Mouse (Mus musculus) macrophage (primary cell): Measurements from ENCODE around the gene Padi2. TPM values are rescaled to one million over a fixed set of nuclear protein-coding genes. Genes with fewer than 3 reads are reported as not detected.

Source experiments
- H3K27ac ChIP-seq: fragments of 350-480 bp; formaldehyde crosslinking; 2 replicates; pipeline ENCODE4 v1.9.0; 2021
- H3K36me3 ChIP-seq: fragments of 350-480 bp; formaldehyde crosslinking; 2 replicates; pipeline ENCODE4 v1.9.0; 2021; ENCODE audit errors: inconsistent target
- H3K4me3 ChIP-seq: fragments of 350-480 bp; formaldehyde crosslinking; 2 replicates; pipeline ENCODE4 v1.9.0; 2021; ENCODE audit errors: inconsistent target
- H3K79me2 ChIP-seq: fragments of 350-480 bp; formaldehyde crosslinking; 2 replicates; pipeline ENCODE4 v1.9.0; 2021; ENCODE audit errors: inconsistent target
- WGBS: methylation state at CpG from one replicate; pipeline ENCODE4 v1.1.7; 2026; ENCODE audit warnings: inconsistent platforms; ENCODE audit not compliant: missing documents; 5-methylcytosine and 5-hydroxymethylcytosine counted together
- polyA plus RNA-seq: library from polyadenylated mRNA; stranded (reverse); fragments of 250-400 nt; gene quantifications from 3 replicates; pipeline ENCODE4 v1.2.4, GENCODE M21; 2018; ENCODE audit warnings: inconsistent platforms

Padi2 gene
- polyA plus RNA-seq, 1 experiment from 2014 or later, result 6.9 TPM

GRCm38 (mm10) chr4:140922508-140922907 lies 16.4 kb downstream of the Padi2 start:
- WGBS, result 92% methylated on average over 5 of the region's 5 CpGs
- no peak overlapping the region for H3K27ac ChIP-seq
- H3K36me3 ChIP-seq, result no peaks in the 10 kb centered on the region
- no peak overlapping the region for H3K4me3 ChIP-seq
- no peaks in the 10 kb centered on the region for H3K79me2 ChIP-seq

GRCm38 (mm10) chr4:140925648-140926047 lies 19.5 kb downstream of the Padi2 start:
- Histone ChIP-seq H3K36me3 (no peaks in the 10 kb centered on the region), H3K4me3 (no peak overlapping the region), H3K27ac (no peak overlapping the region), H3K79me2 (no peaks in the 10 kb centered on the region)
- 69% methylated on average over 8 of the region's 8 CpGs for WGBS

- Histone ChIP-seq H3K36me3 (no peaks in the 10 kb centered on the region), H3K4me3 (no peak overlapping the region), H3K27ac (no peak overlapping the region), H3K79me2 (no peaks in the 10 kb centered on the region)
- WGBS, result 96% methylated on average over 9 of the region's 9 CpGs
These were observed 22.2 kb downstream of the Padi2 start for GRCm38 (mm10) chr4:140928349-140928748.

- no peaks in the 10 kb centered on the region for H3K36me3 ChIP-seq
- H3K79me2 ChIP-seq, result no peaks in the 10 kb centered on the region
- H3K4me3 ChIP-seq, result no peak overlapping the region
- no peak overlapping the region for H3K27ac ChIP-seq
- WGBS, result 91% methylated on average over 8 of the region's 8 CpGs
These were observed 23.6 kb downstream of the Padi2 start for GRCm38 (mm10) chr4:140929745-140930144.

DNA sequence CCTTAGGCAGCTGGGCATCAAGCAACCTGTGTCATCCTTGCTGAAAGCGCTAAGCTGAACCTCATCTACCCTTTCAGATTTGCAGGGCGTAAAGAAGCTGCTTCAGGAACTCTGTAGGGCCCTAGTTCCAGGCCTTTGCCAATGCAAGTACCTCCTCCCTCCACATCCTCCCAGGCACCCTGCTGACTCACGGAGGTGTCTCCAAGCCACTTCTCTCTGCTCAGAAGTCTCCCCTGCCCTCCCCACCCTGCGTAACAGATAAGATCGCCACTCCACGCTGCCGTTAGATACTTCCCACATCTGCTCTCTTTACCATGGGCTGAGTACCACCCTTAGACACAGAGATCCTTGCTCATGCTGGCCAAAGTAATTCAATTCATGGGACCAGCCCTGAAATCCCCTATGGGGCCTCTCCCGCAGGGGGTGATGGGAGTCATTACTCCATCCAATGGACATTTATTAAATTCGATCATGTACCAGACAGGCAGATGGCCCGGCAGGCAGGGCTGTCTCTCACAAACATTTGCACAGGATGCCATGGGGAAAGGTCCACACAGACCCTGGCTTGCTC lies 24.8 kb downstream of the Padi2 start:
- Histone ChIP-seq H3K27ac (no peak overlapping the region), H3K36me3 (no peaks in the 10 kb centered on the region), H3K4me3 (no peak overlapping the region), H3K79me2 (no peaks in the 10 kb centered on the region)
- WGBS, result 30% methylated on average over 10 of the region's 10 CpGs

- Histone ChIP-seq H3K27ac (no peak overlapping the region), H3K79me2 (no peaks in the 10 kb centered on the region), H3K36me3 (no peaks in the 10 kb centered on the region), H3K4me3 (no peak overlapping the region)
- WGBS, result 95% methylated on average over 8 of the region's 9 CpGs
These were observed 29.5 kb downstream of the Padi2 start for GRCm38 (mm10) chr4:140935643-140936042.

DNA sequence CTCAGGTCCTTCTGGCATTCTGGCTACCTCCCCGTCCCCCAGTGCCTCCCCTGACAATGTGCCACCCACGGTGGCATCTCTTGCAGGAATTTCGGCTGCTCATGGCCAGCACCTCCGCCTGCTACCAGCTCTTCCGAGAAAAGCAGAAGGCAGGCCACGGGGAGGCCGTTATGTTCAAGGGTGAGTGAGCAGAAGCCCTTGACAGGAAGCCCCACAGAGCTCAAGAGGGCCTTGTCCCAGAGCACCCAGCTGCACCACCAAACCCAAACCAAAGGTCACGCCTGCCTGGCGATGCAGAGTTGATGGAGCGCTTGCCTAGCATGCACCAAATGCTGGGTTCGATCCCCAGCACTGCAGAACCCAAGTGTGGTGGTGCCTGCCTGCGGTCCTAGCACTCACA lies 38.2 kb downstream of the Padi2 start:
- 50% methylated on average over 12 of the region's 12 CpGs for WGBS
- Histone ChIP-seq H3K4me3 (no peak overlapping the region), H3K36me3 (no peaks in the 10 kb centered on the region), H3K27ac (peak overlapping the region; percentile 89), H3K79me2 (no peaks in the 10 kb centered on the region)

GRCm38 (mm10) chr4:140944961-140945442 lies 38.9 kb downstream of the Padi2 start:
- 5% methylated on average over 5 of the region's 5 CpGs for WGBS
- Histone ChIP-seq H3K79me2 (no peaks in the 10 kb centered on the region), H3K36me3 (no peaks in the 10 kb centered on the region), H3K27ac (peak overlapping the region; percentile 89), H3K4me3 (no peak overlapping the region)

- Histone ChIP-seq H3K27ac (peak overlapping the region; percentile 89), H3K79me2 (no peaks in the 10 kb centered on the region), H3K4me3 (no peak overlapping the region), H3K36me3 (no peaks in the 10 kb centered on the region)
- 95% methylated on average over 4 of the region's 4 CpGs for WGBS
These were observed 39.4 kb downstream of the Padi2 start for GRCm38 (mm10) chr4:140945571-140945970.

- H3K79me2 ChIP-seq, result no peaks in the 10 kb centered on the region
- WGBS, result 78% methylated on average over 4 of the region's 4 CpGs
- H3K4me3 ChIP-seq, result no peak overlapping the region
- peak overlapping the region; percentile 89 for H3K27ac ChIP-seq
- H3K36me3 ChIP-seq, result no peaks in the 10 kb centered on the region
These were observed 39.9 kb downstream of the Padi2 start for GRCm38 (mm10) chr4:140946048-140946447.

- 90% methylated on average over 14 of the region's 14 CpGs for WGBS
- Histone ChIP-seq H3K4me3 (no peak overlapping the region), H3K79me2 (no peaks in the 10 kb centered on the region), H3K36me3 (no peaks in the 10 kb centered on the region), H3K27ac (peak overlapping the region; percentile 89)
These were observed 40.5 kb downstream of the Padi2 start for GRCm38 (mm10) chr4:140946580-140947205.

- no peak overlapping the region for H3K27ac ChIP-seq
- H3K79me2 ChIP-seq, result no peaks in the 10 kb centered on the region
- H3K4me3 ChIP-seq, result no peak overlapping the region
- 88% methylated on average over 12 of the region's 12 CpGs for WGBS
- no peaks in the 10 kb centered on the region for H3K36me3 ChIP-seq
These were observed 41.6 kb downstream of the Padi2 start for GRCm38 (mm10) chr4:140947487-140948440.

DNA sequence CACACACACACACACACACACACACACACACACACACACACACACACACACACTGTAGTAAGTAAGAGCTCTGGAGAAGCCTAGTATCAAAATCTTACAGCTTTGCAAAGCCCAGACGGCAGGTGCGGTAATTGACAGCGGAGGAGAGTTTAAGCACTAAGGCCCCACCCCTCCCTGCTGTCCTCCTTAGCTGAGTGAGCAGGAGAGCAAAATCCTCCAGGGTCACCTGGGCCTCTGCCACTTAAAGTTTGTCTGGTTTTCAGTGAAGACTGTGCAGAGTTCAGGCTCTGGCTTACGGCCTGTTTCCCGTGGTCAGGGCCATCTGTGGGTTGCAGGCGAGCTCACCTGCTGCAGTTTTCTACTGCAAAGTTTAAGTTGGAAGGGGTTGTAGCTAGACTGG lies 42.3 kb downstream of the Padi2 start:
- H3K36me3 ChIP-seq, result no peaks in the 10 kb centered on the region
- H3K79me2 ChIP-seq, result no peaks in the 10 kb centered on the region
- no peak overlapping the region for H3K27ac ChIP-seq
- WGBS, result 83% methylated on average over 5 of the region's 6 CpGs
- no peak overlapping the region for H3K4me3 ChIP-seq

GRCm38 (mm10) chr4:140949052-140949451 lies 42.9 kb downstream of the Padi2 start:
- no peaks in the 10 kb centered on the region for H3K36me3 ChIP-seq
- no peaks in the 10 kb centered on the region for H3K79me2 ChIP-seq
- WGBS, result 83% methylated on average over 7 of the region's 8 CpGs
- H3K27ac ChIP-seq, result no peak overlapping the region
- no peak overlapping the region for H3K4me3 ChIP-seq

- no peak overlapping the region for H3K27ac ChIP-seq
- no peaks in the 10 kb centered on the region for H3K79me2 ChIP-seq
- no peaks in the 10 kb centered on the region for H3K36me3 ChIP-seq
- no peak overlapping the region for H3K4me3 ChIP-seq
- WGBS, result 89% methylated on average over 16 of the region's 16 CpGs
These were observed 43.5 kb downstream of the Padi2 start for GRCm38 (mm10) chr4:140949616-140950015.
